Mouse (Mus musculus) embryonic stem cell, embryonic (primary cell): ENCODE data around the gene Cmtm7.

Source experiments
- CTCF ChIA-PET, 4 experiments: fragments of 300-600 bp in 2 of 4; fragments of 350-600 bp in 2 of 4; sonication (Branson Sonifier 250); formaldehyde crosslinking; loops; one replicate each; lab custom pipeline; 2022; ENCODE audit warnings: inconsistent platforms in 2 of 4; lab: Charles Lee
- POLR2A ChIA-PET, 4 experiments: fragments of 300-600 bp in 2 of 4; fragments of 350-600 bp in 2 of 4; sonication (Branson Sonifier 250); formaldehyde crosslinking; loops; one replicate each; lab custom pipeline; 2022; ENCODE audit warnings: antibody characterized with exemption in 4 of 4, inconsistent platforms in 1 of 4; lab: Charles Lee

Cmtm7 gene

GRCm38 (mm10) chr9:114801301-114801700, 19.6 kb upstream of the Cmtm7 start:
- POLR2A ChIA-PET: interaction anchor here in 2 of 4 experiments (0.6 to 1.3 kb wide), 7 partner anchors 10 to 753 kb away, joined by 3 to 7 read pairs (median 3); no protein-coding TSS in a partner anchor

GRCm38 (mm10) chr9:114799498-114800107, 17.9 kb upstream of the Cmtm7 start:
- ChIA-PET CTCF (interaction anchor here in 3 of 4 experiments (0.6 to 1.2 kb wide), 7 partner anchors 14 to 232 kb away, joined by 3 to 4 read pairs (median 3); no protein-coding TSS in a partner anchor), POLR2A (interaction anchor here in 3 of 4 experiments (0.5 to 1.2 kb wide), 3 partner anchors 19 to 104 kb away, joined by 4 to 6 read pairs (median 4); no protein-coding TSS in a partner anchor)

More at GRCm38 (mm10) chr9:114801301-114801700, 19.6 kb upstream of the Cmtm7 start:
- CTCF ChIA-PET: interaction anchor here in 1 of 4 experiments (0.5 kb wide), 1 partner anchor 439 kb away, joined by 4 read pairs; no protein-coding TSS in a partner anchor

GRCm38 (mm10) chr9:114798845-114799244, 17.2 kb upstream of the Cmtm7 start:
- CTCF ChIA-PET: interaction anchor here (0.6 to 1.2 kb wide), 7 partner anchors 14 to 233 kb away, joined by 3 to 4 read pairs (median 3); no protein-coding TSS in a partner anchor
- POLR2A ChIA-PET: interaction anchor here in 2 of 4 experiments (0.7 to 1.2 kb wide), 2 partner anchors 18 to 49 kb away, joined by 4 to 6 read pairs; no protein-coding TSS in a partner anchor

- ChIA-PET CTCF (interaction anchor here (0.5 to 1.3 kb wide), 12 partner anchors 9 to 159 kb away, joined by 3 to 4 read pairs (median 3); partner anchors contain the start of gene Cmtm8 (in 2 of the 4)), POLR2A (interaction anchor here in 2 of 4 experiments (0.6 to 1.4 kb wide), 3 partner anchors 15 to 17 kb away, joined by 3 read pairs; partner anchors contain the start of gene Cmtm7 (in 1 of the 2))
Observed at GRCm38 (mm10) chr9:114797329-114798004, 15.8 kb upstream of the Cmtm7 start.

- CTCF ChIA-PET: interaction anchor here in 1 of 4 experiments (1.3 kb wide), 1 partner anchor 8 kb away, joined by 4 read pairs; no protein-coding TSS in a partner anchor
- POLR2A ChIA-PET: interaction anchor here in 2 of 4 experiments (0.8 to 1.4 kb wide), 3 partner anchors 8 to 16 kb away, joined by 3 to 4 read pairs (median 3); partner anchors contain the start of gene Cmtm7 (in 1 of the 2)
Observed at GRCm38 (mm10) chr9:114796473-114797050, 14.9 kb upstream of the Cmtm7 start.

- ChIA-PET POLR2A (interaction anchor here in 3 of 4 experiments (0.6 to 6.4 kb wide), 7 partner anchors 9 to 730 kb away, joined by 3 to 64 read pairs (median 4); partner anchors contain the start of gene Cmtm7 (in 2 of the 3)), CTCF (interaction anchor here in 2 of 4 experiments (0.6 to 0.9 kb wide), 2 partner anchors 93 to 165 kb away, joined by 3 read pairs; no protein-coding TSS in a partner anchor)
Observed at GRCm38 (mm10) chr9:114794491-114794890, 12.8 kb upstream of the Cmtm7 start.

- ChIA-PET POLR2A (interaction anchor here in 3 of 4 experiments (0.6 to 6.4 kb wide), 5 partner anchors 8 to 731 kb away, joined by 3 to 64 read pairs (median 4); partner anchors contain the start of gene Cmtm7 (in 2 of the 3)), CTCF (interaction anchor here in 1 of 4 experiments (0.8 to 0.9 kb wide), 2 partner anchors 30 to 94 kb away, joined by 3 read pairs; no protein-coding TSS in a partner anchor)
Observed at GRCm38 (mm10) chr9:114793764-114794295, 12.2 kb upstream of the Cmtm7 start.

GRCm38 (mm10) chr9:114789989-114790388, 8.3 kb upstream of the Cmtm7 start:
- ChIA-PET CTCF (interaction anchor here in 1 of 4 experiments (0.6 kb wide), 1 partner anchor 12 kb away, joined by 3 read pairs; no protein-coding TSS in a partner anchor), POLR2A (interaction anchor here in 3 of 4 experiments (0.9 to 6.4 kb wide), 5 partner anchors 9 to 15 kb away, joined by 4 to 64 read pairs (median 11); partner anchors contain the start of gene Cmtm7 (in 3 of the 3))

- ChIA-PET POLR2A (interaction anchor here in 3 of 4 experiments (0.6 to 6.4 kb wide), 8 partner anchors 8 to 48 kb away, joined by 3 to 64 read pairs (median 4); partner anchors contain the start of gene Cmtm7 (in 3 of the 3)), CTCF (interaction anchor here in 3 of 4 experiments (0.6 to 1.4 kb wide), 4 partner anchors 12 to 235 kb away, joined by 3 read pairs; partner anchors contain the start of gene Gpd1l (in 1 of the 3))
Observed at GRCm38 (mm10) chr9:114789557-114789956, 7.9 kb upstream of the Cmtm7 start.

GRCm38 (mm10) chr9:114788697-114789096, 7.0 kb upstream of the Cmtm7 start:
- POLR2A ChIA-PET: interaction anchor here in 3 of 4 experiments (0.6 to 6.4 kb wide), 7 partner anchors 8 to 48 kb away, joined by 3 to 64 read pairs (median 3); partner anchors contain the start of gene Cmtm7 (in 1 of the 3)
- CTCF ChIA-PET: interaction anchor here in 3 of 4 experiments (0.6 to 1.4 kb wide), 5 partner anchors 8 to 146 kb away, joined by 3 to 4 read pairs (median 3); partner anchors contain the start of gene Gpd1l (in 1 of the 3)

GRCm38 (mm10) chr9:114787716-114788115, 6.1 kb upstream of the Cmtm7 start:
- ChIA-PET CTCF (interaction anchor here in 2 of 4 experiments (1.0 to 1.4 kb wide), 2 partner anchors 9 to 10 kb away, joined by 3 to 4 read pairs; no protein-coding TSS in a partner anchor), POLR2A (interaction anchor here in 1 of 4 experiments (1.3 kb wide), 1 partner anchor 9 kb away, joined by 4 read pairs; no protein-coding TSS in a partner anchor)

- POLR2A ChIA-PET: interaction anchor here in 1 of 4 experiments (0.9 kb wide), 1 partner anchor 36 kb away, joined by 5 read pairs; no protein-coding TSS in a partner anchor
- CTCF ChIA-PET: interaction anchor here in 1 of 4 experiments (0.6 kb wide), 1 partner anchor 177 kb away, joined by 4 read pairs; no protein-coding TSS in a partner anchor
Observed at GRCm38 (mm10) chr9:114787134-114787533, 5.5 kb upstream of the Cmtm7 start.

GRCm38 (mm10) chr9:114785432-114786125, 3.9 kb upstream of the Cmtm7 start:
- ChIA-PET POLR2A (interaction anchor here in 3 of 4 experiments (0.7 to 2.0 kb wide), 15 partner anchors 9 to 525 kb away, joined by 3 to 8 read pairs (median 3); partner anchors contain the start of genes Cmtm6 (in 1 of the 3), Cnot10 (in 1 of the 3) and Stt3b (in 1 of the 3)), CTCF (interaction anchor here in 3 of 4 experiments (0.6 to 1.5 kb wide), 9 partner anchors 12 to 279 kb away, joined by 3 to 6 read pairs (median 3); no protein-coding TSS in a partner anchor)

- ChIA-PET POLR2A (interaction anchor here (0.5 to 7.8 kb wide), 50 partner anchors 8 to 389 kb away, joined by 3 to 64 read pairs (median 3); partner anchors contain the start of genes Cmtm6 (in 2 of the 4), Cmtm8 (in 2 of the 4), Cnot10 (in 1 of the 4) and Gpd1l (in 1 of the 4)), CTCF (interaction anchor here (0.6 to 1.6 kb wide), 12 partner anchors 17 to 309 kb away, joined by 3 to 9 read pairs (median 4); no protein-coding TSS in a partner anchor)
Observed at GRCm38 (mm10) chr9:114780746-114781525, 720 bp downstream of the Cmtm7 start.
